Mouse (Mus musculus) brain, embryonic 18.5 days (tissue): ENCODE measurements around the gene Mettl9.

Experiments used
- DNase-seq: peaks from one replicate; pipeline ENCODE4 v3.0.0-alpha.2; 2012; ENCODE audit warnings: low read depth, low spot score

The Mettl9 gene

DNA sequence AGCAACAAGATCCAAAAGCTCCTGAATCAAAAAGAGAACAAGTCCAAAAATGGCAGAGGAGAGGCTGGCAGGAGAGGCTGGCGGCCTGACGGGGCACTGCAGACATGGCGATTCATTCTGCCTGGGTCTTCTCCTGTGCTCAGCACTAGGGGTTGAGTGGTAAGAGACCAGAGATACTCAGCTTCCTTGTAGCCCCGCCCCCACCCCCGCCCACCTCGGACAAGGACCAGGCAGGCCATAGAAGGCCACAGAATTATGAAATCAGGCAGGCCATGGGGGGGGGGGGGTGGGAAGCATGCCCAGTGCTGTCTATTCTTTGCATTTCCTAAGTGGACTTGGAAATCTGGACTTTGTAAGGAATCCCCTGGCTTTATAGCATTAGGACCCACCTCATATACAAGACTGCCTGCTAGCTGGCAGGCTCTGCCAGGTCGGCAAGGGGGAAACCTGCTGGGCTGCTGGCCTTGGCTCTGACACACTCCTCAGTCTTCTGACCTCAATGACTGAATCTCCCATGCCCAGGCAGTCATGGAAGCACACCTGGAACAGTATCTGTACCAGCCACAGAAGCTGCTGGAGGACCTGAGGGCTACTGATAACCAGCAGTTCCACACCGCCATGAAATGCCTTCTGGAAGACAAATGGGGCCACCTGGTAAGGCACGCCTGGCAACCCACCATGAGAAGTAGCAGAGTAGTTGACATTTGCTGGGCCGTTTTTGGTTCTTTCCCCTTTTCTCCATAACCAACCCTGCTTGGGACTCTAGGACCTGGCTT is 64.6 kb downstream of the Mettl9 start:
- DNase-seq: no peak

DNA sequence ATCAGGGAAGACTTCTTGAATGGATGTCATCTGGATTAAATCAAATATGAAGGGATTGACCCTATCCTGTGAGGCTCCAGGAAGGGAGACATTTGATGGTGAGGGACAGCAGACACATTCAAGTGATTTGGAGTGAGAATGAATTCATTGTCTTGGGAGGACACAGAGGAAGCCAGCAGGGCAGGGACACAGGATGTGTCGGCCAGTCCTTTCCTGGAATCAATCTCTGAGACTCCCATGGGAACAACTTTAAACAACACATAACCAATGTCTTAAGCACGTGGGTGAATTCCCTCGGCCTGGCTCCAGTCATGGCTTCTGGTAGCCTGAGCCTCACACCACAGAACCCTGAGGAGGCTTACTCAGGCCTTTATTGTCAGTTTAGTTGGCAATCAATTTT is 73.6 kb downstream of the Mettl9 start:
- DNase-seq: no peak

DNA sequence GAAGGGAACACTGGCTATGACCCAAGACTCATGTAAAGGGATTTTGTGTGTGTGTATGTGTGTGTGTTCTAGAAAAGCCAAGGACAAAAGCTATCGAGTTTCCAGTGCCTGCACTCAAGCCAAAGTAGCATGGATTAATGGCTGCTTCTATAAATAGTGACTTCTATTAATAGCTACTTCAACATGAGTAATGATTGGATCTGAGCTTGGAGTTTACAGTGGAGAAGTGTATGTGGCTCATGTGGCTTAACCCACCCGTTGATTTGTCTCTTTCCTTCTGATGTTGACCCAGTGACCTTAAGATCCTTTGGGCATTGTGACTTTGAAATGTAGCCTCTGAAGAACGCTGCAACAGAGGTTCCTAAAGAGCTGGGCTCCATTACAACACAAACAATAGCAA is 77.1 kb downstream of the Mettl9 start:
- DNase-seq: no peak

DNA sequence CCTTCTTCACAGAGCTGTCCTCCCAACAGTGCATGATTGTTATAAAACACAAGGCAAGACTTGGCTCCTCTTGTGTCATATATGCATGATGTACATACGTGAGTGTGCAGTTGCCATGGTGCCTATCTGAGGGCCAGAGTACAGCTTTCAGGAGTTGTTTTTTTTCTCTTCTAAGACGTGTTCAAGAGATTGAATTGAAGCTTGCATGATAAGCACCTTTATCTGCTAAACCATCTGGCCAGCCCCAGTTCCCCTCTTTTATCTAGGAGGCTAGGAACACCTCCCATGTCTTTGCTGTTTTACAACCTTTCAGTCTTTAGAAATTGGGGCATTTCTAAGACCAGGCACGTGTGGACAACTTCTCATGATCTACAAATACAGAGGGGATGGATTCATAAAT is 77.5 kb downstream of the Mettl9 start:
- no peak for DNase-seq

DNA sequence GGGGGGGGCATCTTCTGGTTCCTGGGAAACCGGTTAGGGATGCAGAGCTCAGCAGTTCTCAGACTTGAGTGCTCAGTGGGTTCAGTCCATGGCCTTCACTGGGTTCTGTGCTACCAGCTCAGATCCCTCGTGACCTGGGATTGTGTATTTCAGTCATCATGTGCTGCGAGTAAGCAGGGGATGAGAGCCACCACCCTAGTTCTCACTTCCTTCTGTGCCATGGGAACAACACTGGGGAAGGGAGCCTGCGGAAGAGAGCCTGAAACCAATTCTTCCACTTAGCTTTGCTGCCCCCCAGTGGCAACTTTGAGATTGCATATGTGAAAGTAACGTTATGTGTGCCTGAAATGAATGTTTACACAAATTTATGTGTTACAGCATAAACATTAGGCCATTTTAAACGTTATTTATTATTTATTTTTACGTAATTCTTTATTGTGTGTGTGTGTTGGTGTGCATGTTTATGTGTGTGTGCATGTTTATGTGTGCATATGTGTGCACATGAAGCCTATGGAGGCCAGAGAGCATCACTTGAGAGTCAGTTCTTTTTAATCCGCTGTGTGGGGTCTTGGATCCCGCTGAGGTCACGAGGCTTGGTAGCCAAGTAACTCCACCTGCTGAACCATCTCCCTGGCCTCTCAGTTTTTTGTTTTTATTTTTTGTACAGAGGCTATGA is 86.0 kb downstream of the Mettl9 start:
- DNase-seq: peak; percentile 45
